Mouse (Mus musculus) mesoderm, embryonic 11.5 days (tissue): Measurements from ENCODE around the gene Trim26.
"Not testable (repeated sequence)": the region's sequence is repeated elsewhere in the genome, so short reads cannot be mapped to it uniquely, and the experiment has no call there.

Experiments
- DNase-seq: peaks from one replicate; pipeline ENCODE4 v3.0.0-alpha.2; 2012; ENCODE audit warnings: low read depth, low spot score

Gene Trim26

DNA sequence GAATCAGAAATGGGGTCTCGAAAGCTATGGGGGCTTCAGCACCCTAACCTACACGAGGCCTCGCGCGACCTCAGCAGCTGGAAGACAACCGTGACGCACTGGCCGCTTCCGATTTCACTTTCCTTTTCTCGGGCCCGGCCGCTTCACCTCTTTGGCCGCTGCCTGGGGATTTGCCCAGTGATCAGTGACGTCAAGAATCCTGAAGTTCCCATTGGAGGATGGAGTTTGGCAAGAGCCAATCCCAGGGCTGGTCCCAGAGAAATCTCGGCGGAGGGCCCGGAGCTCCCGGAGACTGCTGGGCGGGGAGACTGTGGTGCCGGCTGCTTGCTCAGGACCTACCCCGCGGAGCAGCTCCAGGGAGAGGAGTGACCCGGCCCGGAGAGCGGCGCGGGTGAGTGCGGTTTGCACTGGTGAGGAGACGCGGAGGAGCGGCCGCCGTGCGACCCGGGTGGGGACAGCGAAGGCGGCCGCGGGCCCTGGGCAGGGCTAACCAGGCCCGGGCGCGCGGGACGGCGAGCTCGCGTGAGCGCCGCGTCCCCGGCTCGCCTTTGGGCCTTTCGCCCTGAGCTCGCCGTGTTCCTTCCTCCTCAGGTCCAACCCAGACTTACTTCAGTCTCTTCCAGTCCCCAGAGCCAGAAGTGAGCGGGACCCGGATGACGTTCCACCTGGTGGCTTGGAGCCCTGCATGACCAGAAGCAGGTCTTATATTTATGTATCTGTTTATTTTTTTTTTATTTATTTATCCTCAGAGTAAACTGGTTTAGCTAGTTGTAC is at the start of gene Trim26:
Trim26 (plus strand) TSS at position 261 of the 774 bp plus-strand sequence.
- peak; percentile 98 for DNase-seq

DNA sequence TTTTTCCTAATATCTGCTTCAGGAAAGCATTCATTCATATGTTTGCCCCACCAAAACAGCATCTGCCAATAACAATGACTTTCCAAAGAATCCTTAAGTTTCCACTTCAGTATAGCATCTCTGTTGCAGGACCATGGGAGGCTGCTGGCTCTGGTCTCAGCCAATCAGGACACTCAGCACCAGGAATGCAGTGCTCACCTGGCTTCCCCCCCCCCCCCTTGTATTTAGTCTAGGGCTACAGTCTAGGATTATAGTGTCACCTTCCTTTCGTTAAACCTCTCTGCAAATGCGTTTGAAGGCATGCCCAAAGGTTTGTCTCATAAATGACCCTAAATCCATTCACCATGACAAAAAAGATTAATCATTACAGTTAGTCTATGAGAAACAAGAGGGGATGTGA is 48.6 kb upstream of the Trim26 start:
- no peak for DNase-seq

DNA sequence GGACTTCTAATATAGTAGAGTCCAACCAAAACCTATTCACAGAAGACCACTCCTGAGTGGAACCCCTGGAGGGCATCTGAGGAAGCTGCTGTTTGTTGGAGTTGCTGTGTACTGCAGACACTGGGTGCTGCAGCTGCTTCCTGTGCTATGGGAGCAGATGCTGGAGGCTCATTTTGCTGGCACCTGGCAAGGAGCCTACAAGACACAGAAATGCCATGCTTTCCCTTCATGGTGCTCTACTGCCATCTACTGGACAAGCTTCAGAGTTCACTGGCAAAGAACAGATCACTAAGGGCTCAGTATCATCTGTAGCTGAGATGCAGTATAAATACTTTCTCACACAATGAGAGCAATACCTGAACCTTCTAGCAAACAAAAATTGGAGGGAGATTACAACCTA is 48.1 kb upstream of the Trim26 start:
- peak; percentile 81 for DNase-seq

DNA sequence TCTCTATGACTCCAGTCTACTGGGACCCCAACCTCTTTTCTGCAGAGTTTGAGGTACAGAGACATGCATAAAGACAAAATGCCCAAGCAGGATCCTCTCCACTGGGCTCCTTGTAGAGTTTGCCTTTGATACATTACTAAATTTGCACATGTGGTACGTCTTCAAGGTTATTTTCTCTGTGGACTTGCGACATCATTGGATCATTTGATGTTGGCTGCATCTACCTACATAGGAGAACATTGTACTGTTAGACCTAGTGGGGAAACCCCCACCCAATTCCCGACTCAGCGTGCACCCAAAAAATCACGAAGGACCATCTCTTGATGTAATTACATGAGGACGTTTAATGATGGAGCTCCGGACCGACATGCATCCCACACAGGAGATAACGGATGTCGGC is 37.4 kb upstream of the Trim26 start:
- no peak for DNase-seq

DNA sequence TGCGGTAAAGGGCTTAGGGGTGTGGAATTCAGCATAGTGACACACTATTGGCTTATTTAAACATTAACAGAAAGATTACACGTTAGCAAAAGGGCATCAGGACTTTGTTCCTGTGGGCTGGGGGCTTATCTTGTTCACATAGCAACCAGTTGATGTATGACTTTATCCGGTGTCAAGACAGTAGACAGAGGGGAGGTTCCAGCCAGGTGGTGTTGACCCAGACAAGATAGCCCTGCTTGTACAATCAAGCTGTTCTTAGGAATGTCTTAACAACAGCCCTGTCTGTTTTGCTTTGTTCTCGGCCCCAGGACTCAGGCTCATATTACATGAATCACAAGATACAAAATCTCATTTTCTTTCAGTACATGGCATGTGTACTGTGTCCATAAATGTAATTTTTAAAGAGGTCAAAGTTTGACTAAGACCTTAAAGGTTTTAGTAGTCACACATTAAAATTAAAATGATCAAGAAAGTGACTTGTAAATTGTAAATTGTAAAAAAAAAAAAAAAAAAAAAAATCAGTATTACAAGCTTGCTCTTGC is 36.9 kb upstream of the Trim26 start:
- not testable (repeated sequence) for DNase-seq

DNA sequence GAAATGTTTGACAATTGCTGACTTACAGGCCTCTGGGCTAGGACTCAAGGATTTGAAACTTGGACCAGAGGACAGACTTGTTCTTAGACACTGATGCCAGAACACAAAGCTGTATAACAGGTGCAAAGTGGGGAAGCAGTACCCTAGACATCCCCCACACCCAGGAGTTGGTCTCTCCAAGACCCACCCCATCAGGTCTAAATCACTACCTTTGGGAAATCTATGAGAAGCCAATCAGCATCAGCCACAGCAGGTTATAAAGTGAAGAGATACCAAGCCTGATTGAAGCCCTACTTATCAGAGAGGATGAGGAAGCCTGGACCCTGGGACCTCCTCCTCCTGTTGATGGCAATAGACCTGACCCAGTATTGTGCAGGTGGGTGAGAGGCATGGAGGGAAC is 25.1 kb upstream of the Trim26 start, which contains the start of gene H2-M10.6:
H2-M10.6 (plus strand) TSS at position 301 of the 400 bp plus-strand sequence.
- no peak for DNase-seq

DNA sequence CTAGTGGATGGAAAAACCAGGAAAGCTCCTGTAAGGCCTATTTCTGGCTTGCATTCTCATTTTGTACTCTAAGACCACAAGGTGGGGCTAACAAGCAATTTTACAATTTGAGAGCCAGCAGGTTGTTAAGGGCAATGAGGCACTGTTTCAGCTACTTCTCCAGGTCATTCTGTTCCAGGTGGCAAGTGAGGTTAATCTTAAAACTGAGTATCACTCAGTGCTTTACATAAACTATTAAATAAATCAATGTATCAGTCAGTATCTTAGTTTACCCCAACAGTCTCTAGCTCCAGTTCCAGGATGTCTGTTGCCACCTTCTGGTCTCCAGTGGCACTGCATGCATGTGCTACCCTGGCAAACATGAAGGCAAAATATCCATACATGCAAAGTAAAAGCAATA is 12.9 kb upstream of the Trim26 start:
- no peak for DNase-seq

DNA sequence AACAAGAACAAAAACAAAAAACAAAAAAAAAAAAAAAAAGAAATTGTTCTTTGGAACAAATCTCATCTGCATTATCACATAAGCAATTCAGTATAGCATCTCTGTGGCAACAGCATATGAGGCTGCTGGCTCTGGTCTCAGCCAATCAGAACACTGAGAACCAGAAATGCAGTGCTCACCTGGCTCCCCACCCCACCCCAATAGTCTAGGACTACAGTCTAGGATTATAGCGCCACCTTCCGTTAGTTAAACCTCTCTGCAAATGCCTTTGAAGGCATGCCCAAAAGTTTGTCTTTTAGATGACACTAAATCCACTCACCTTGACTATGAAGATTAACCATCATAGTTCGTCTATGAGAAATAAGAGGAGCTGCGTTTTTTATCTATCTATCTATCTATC is 11.4 kb upstream of the Trim26 start:
- no peak for DNase-seq

DNA sequence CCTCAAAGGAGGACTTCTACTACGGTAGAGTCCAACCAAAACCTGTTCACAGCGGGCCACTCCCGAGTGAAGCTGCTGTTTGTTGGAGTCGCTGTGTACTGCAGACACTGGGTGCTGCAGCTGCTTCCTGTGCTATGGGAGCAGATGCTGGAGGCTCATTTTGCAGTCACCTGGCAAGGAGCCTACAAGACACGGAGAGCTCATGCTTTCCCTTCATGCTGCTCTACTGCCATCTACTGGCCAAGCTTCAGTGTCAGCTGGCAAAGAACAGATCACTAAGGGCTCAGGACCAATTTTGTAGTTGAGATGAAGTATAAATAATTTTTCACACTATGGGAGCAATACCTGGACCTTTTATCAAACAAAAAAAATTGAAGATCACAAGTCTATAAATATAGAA is 10.9 kb upstream of the Trim26 start:
- DNase-seq, result peak; percentile 52

DNA sequence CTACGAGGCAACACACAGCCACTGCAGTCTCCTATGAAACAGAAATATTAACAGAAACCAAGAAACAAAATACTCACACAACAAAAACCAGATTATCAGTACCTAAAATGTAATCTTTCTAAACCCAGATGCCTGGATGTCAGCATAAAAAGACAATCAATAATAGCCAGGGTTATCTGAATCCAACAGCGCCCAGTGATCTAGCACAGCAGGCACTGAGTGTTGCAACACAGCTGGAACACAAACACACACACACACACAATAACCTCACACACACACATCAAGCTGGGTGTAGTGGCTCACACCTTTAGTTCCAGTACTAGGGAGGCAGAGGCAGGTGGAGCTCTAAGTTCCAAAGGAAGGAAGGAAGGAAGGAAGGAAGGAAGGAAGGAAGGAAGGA is 8.4 kb upstream of the Trim26 start:
- no peak for DNase-seq

DNA sequence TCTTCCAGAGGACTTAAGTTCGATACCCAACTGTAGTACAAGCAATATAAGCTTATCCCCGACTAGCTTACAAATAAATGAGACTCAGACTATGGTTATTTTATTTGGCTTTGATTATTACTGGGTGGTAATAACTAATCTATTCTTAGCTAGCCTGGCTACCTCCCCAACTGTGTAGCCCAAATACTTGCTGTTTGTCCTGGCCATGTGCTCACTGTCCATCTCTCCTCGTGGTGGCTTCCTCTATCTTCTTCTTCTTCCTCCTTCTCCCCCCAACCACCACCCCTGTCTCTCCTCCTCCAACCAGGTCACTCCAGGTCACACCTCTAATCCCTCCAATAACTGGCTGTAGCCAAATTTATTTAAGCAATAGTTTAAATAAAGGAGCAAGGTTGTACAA is 6.5 kb upstream of the Trim26 start:
- DNase-seq, result no peak

DNA sequence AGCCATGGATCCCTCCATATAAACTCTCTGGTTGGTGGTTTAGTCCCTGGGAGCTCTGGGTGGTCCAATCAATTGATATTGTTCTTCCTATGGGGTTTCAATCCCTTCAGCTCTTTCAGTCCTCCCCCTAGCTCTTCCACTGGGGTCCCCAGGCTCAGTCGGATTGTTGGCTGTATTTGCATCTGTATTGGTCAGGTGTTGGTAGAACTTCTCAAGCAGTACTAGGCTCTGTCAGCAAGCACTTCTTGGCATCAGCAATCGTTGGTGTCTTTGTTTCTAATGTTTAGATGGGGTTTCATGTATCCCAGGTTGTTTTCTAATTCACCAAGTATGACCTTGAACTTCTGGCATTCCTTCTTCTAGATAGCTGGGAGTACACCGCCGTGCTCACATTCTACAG is 4.2 kb upstream of the Trim26 start:
- DNase-seq, result no peak

DNA sequence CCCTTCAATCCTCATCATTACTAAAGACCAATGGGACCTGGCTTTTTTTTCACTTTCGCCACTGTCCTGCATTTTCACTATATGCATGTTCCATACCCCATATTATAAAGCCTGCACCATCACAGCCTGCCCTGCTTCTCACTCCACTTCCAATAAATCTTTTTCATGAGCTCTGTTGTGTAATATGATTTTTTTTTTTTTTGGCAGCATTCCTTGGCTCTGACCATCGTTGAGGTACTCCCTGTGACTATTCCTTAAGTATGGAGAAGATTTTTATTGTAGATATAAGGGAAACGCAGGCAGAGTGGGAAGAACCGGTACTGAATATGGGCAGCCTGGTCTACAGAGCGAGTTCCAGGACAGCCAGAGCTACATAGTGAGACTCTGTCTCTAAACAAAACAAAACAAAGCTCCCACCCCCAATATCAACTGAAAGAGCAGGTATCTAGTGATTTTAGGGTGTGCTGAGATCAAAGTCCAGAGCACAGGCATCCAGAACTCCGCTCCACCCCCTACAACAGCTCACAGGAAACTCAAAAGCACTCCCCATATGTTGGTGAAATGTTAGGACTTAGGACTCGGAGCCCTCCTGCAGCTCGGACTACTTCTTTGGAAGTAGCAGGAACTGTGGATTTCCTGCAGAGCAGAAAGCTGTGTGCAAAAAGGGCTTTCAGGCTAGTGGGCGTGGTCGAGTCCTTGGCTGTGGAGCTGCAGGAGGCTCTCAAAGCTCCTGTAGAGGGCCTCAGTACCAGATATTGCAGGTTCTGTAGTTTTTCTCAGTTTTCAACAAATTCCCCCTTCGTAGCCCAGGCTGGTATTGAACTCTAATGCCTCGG is 1.1 kb upstream of the Trim26 start:
- DNase-seq, result peak; percentile 58

DNA sequence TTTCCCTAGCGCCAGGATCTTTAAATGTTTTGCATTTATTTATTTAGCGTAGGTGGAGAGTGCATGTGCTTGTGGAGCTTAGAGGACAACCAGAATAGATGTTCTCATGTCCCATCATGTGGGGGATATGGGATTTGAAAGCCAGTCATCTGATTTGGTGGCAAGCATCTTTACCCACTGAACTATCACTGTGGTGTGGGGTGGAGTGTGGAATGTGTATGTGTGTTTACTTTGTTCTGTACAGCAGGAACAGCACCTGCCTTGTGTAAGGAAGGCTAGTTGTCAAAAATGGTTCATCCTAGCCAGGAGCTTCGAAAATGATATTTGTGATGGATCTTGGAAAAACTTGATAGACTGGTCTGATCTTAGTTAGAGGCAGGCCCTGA is 514 bp upstream of the Trim26 start:
- peak; percentile 8 for DNase-seq

DNA sequence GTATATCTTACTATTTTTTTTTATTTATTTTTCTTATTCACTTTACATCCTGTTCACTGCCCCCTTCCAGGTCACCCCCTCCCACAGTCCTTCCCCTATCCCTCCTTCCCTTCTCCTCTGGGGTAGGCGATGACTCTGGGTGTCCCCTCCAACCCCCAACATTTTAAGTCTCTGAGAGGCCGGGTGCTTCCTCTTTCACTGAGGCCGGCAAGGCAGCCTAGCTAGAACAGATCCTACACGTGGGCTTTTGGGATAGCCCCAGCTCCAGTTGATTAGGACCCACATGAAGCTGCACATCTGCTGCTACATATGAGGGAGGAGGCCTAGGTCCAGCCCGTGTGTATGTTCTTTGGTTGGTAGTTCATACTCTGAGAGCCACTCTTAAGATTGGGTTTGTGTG is 2.1 kb downstream of the Trim26 start:
- DNase-seq, result no peak

DNA sequence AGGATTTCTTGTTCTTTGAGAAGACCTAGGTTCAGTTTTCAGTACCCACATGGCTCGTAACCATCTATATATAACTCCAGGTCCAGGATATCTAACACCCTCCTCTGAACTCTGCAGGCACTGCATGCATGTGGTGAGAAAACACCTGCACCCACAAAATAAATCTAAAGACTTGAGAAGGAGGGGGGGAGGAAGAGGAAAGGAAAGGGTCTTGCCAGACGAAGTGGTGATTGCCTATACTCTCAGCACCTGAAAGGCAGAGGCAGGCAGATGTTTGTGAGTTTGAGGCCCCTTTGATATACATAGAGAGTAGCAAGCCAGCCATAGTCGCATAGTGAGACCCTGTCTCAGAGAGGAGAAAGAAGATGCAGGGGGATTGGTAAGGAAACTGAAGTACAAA is 3.0 kb downstream of the Trim26 start:
- no peak for DNase-seq

DNA sequence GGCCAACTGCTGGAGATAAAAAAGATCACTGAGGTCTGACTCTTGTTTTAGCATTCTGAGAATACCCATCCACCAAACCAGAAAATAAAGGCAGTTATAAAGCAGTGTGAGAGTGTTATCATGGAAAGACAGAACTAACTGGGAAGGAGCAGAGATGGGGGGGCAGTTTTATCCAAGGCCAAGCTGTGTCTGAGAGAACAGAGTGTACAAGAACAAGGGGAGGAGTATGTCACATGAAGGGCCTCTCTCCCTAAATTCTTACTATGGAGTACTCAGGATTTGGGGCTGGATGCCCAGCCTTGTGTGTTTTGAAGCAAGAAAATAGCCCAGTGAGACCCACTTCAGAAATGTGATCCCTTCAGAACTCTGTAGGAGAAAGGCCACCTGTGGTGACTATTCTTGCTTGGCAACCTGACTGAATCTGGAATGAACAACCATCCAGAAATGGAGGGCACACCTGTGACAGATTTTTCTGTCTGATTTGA is 4.1 kb downstream of the Trim26 start:
- no peak for DNase-seq

DNA sequence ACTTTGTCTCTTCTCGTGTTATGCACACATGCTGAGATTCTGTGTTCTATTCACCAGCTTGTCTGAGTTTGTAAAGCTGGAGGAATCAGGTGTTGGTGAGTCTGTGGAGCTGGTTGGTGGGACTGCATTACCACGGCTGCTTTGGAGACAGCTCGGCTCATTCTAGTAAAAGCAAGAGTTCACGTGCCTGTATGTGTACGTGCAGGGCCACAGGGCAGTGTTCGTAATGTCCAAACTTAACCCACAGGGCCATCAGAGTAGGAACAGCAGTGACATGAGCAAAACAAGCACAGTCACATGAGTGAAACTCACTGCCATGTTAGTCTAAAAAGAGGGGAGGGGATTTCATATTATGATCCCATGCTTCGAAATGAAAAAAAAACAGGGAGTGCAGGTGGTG is 6.8 kb downstream of the Trim26 start:
- no peak for DNase-seq

DNA sequence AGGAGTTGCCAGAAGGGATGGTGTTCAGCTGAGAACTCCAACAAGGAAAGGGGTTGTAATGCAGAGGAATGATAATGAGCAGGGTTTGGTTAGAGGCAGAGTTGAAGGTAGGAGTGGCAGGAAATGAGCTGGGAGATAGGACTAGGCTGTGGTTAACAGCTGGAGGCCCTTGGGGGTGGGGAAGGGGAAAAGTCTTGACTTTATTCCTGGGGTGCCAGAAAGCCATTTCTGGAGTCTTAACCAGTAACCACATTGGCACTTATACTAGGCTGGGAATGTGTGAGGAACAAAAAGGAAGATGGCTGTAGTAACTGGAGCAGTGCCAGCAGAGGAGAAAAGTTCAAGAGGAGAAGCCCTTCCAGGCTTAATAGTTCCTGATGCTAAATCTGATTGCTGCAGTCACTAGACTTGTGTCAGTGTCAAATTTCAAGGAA is 7.4 kb downstream of the Trim26 start:
- DNase-seq, result no peak

DNA sequence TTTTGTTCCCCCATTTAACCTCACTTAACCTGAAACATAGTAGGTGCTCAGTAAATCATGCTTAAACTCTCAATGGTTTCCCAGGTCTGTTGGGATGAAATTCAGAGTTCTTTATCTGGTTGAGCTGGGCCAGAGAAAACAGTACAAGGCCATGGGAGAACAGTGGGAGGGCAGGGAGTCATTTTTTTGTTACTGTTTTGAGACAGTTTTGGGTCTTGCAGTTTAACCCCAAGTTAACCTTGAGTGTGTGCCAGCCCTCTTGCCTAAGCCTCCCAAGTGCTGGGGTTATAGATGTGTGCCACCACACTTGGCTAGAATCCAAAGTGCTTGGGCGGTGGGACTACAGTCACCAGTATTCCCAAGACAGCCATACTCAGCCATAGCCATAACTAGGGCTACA is 7.8 kb downstream of the Trim26 start:
- no peak for DNase-seq

DNA sequence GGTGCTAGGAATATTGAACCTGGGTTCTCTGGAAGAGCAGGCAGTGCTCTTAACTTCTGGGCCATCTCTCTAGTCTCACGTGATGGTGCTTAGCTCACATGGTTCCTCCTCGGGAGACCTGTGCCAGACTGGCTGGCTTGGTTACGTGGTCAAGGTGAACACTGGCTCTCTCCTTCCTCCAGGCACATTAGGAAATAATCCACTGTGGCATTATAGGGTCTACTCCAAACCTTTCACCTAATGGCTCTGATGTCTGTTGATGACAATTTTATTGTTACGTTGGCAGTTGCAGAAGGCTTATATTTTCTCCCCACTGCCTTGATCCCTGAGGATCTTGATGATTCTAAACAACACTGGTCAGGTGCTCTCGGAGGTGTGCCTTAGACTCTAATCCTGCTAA is 12.0 kb downstream of the Trim26 start:
- DNase-seq, result no peak

DNA sequence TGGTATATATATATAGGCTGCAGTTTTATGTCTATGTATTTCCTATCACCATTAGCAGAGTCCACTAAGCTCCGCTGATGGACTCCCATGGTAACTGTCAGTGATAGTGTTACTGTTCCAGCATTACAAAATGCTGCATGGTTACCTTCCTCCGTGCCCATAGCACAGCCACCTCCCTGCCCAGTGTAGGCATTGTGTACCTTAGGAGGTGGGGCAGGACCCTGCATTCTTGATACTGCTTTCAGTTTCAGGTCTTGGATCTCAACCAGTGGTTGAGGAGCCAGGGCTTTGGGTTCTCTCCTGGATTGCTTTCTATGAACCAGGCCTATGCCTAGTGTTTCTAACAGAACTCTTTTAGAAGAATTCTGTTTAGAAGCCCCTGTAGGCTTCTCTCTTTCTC is 13.1 kb downstream of the Trim26 start:
- no peak for DNase-seq

DNA sequence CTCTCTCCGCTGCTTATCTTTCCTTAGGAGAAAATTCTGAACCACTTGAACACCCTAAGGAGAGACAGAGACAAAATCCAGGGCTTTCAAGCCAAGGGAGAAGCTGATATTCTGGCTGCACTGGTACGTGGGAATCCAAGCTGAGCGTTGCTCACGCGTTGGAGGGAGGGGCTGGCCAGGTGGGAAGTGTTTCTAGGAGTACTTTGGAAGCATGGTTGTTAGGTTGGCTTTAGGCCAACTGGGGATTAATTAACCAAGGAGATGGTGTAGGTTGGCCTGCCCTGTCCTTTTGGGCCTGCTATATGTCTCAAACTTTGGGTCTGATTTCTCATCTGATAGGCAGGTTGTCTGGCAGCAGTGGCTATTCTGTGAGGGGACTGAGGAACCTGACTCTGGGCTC is 14.3 kb downstream of the Trim26 start:
- DNase-seq, result no peak
